Mouse (Mus musculus): Measurements from ENCODE around the gene Sytl3.

- TF ChIP-seq CTCF (conservative IDR thresholded peaks at IDR 0.05; ENCODE audit: insufficient read depth, insufficient read length, low read depth, low read length) (no peak), POLR2A (IDR thresholded peaks at IDR 0.05; ENCODE audit: low read depth, low read length) (no peak)
Observed at GRCm38 (mm10) chr17:6779632-6780031, 120.7 kb downstream of the Sytl3 start.

Measured in kidney, adult 2 months (tissue).